ENCODE assay signal across 8 mouse cellular contexts in genomic region chr7:122390200-122390599, GRCm38 (mm10).
DNase-seq lines count a peak whose midpoint lies in the region; ATAC-seq and TF ChIP-seq lines count a peak whose summit lies in the region.

No protein-coding gene starts in this region.

- DNase-seq in neural tube, embryonic 10.5 days (ENCODE audit: extremely low spot score, low spot score), result no peak
- no peak for DNase-seq in forebrain, postnatal 0 days
- DNase-seq in midbrain, embryonic 10.5 days (ENCODE audit: low spot score), result no peak
- DNase-seq in thymus, postnatal 25 days, result peak; percentile 64
- DNase-seq in testis, postnatal 10 days (ENCODE audit: low spot score), result no peak
- DNase-seq in right cerebral cortex, postnatal 4 days, result no peak
- DNase-seq in adrenal gland, adult 18-20 months (ENCODE audit: low spot score in 2 of 2), result no peak

- no peaks in the 10 kb centered on the region for H3K36me3 ChIP-seq in neural tube, embryonic 13.5 days
- no peaks in the 10 kb centered on the region for H3K36me3 ChIP-seq in forebrain, postnatal 0 days (ENCODE audit: insufficient read depth)
- no peaks in the 10 kb centered on the region for H3K36me3 ChIP-seq in midbrain, embryonic 10.5 days

- no peak overlapping the region for H3K4me2 ChIP-seq in neural tube, embryonic 13.5 days
- H3K4me2 ChIP-seq in forebrain, postnatal 0 days (ENCODE audit: low read depth), result no peak overlapping the region

- no peaks in the 10 kb centered on the region for H3K9me3 ChIP-seq in neural tube, embryonic 13.5 days
- no peaks in the 10 kb centered on the region for H3K9me3 ChIP-seq in forebrain, postnatal 0 days (ENCODE audit: low read length)
- H3K9me3 ChIP-seq in midbrain, embryonic 10.5 days (replicated peaks), result no peaks in the 10 kb centered on the region

- no peak overlapping the region for H3K9ac ChIP-seq in neural tube, embryonic 13.5 days
- H3K9ac ChIP-seq in forebrain, postnatal 0 days, result no peak overlapping the region

- TF ChIP-seq CTCF in forebrain, postnatal 0 days (IDR thresholded peaks at IDR 0.05; ENCODE audit: low read depth), result no peak

- no peaks in the 10 kb centered on the region for H3K27me3 ChIP-seq in neural tube, embryonic 13.5 days
- H3K27me3 ChIP-seq in forebrain, postnatal 0 days (ENCODE audit: insufficient read depth, low read length), result no peaks in the 10 kb centered on the region
- H3K27me3 ChIP-seq in midbrain, embryonic 10.5 days (ENCODE audit: low read depth, poor library complexity, severe bottlenecking), result no peaks in the 10 kb centered on the region

- H3K4me1 ChIP-seq in neural tube, embryonic 13.5 days (replicated peaks), result peaks cover 28% of the 10 kb centered on the region
- peaks cover 14% of the 10 kb centered on the region; the same call in 1 of the 2 replicates for H3K4me1 ChIP-seq in forebrain, postnatal 0 days (ENCODE audit: insufficient read depth)
- H3K4me1 ChIP-seq in midbrain, embryonic 10.5 days, result peaks cover 31% of the 10 kb centered on the region

- peak overlapping the region; percentile 38; the same call in 1 of the 2 replicates for H3K27ac ChIP-seq in neural tube, embryonic 13.5 days (replicated peaks)
- 0 out of 2 replicates have a peak overlapping the region, but pooled peaks have one; percentile 51 for H3K27ac ChIP-seq in forebrain, postnatal 0 days (ENCODE audit: low read depth, low read length)
- peak overlapping the region; percentile 71 for H3K27ac ChIP-seq in midbrain, embryonic 10.5 days (replicated peaks)

- WGBS in neural tube, embryonic 13.5 days, result 53% methylated on average over 5 of the region's 5 CpGs
- 22% methylated on average over 5 of the region's 5 CpGs for WGBS in forebrain, postnatal 0 days
- WGBS in midbrain, embryonic 10.5 days, result 71% methylated on average over 5 of the region's 5 CpGs

- peak; percentile 73 for ATAC-seq in neural tube, embryonic 13.5 days (ENCODE audit: low read depth)
- peak; percentile 66 for ATAC-seq in forebrain, postnatal 0 days

- H3K4me3 ChIP-seq in neural tube, embryonic 13.5 days, result no peak overlapping the region
- H3K4me3 ChIP-seq in forebrain, postnatal 0 days (ENCODE audit: low read depth, low read length), result no peak overlapping the region
- H3K4me3 ChIP-seq in midbrain, embryonic 10.5 days, result no peak overlapping the region
